Mouse (Mus musculus) small intestine, adult 2 months (tissue): ENCODE data around the gene Wdtc1.

Experiments used
- CTCF ChIP-seq: fragments of 200-500 bp; IDR thresholded peaks from 2 replicates; pipeline ENCODE4 v1.5.1; 2012; ENCODE audit warnings: low read depth, mild to moderate bottlenecking, control low read depth, inconsistent platforms, low read length, moderate library complexity, mixed read lengths; ENCODE audit not compliant: insufficient replicate concordance, insufficient read length; ENCODE audit errors: extremely low read depth
- POLR2A ChIP-seq: fragments of 200-500 bp; IDR thresholded peaks from 2 replicates; pipeline ENCODE4 v1.6.1; 2012; ENCODE audit warnings: low read depth, mild to moderate bottlenecking, control low read depth, inconsistent platforms, low read length, moderate library complexity

DNA sequence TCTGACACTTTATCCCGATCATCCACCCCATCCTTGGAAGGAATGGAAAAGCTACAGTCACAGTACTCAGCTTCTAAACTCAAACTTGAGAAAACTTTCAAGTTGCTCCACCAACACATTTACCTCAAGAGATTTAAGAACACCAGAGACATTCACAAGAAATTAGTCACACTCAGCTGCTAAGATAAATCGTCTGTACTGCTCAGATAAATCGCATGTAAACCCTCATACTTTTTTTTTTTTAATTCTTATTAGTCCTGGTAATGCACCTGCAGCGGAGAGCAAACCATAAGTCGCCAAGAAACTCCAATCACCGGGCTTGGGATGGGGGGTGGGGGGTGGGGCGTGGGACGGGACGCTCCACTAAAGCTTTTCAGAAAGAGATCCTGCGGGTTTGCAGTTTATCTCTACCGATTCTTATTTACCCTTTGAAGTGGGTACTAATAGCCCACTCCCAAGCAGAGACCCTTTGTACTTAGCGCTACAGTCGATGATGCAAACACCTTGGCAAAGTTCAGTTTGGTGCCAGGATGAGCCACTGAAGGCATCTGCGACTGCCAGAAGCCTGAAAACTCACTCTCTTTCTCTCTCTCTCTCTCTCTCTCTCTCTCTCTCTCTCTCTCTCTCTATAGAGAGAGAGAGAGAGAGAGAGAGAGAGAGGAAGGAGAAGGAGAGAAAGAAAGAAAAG, 15.3 kb downstream of the Wdtc1 start:
- TF ChIP-seq POLR2A (no peak), CTCF (no peak)
